Mouse (Mus musculus): ENCODE measurements around the gene Fbxl18.
"Not testable (repeated sequence)": the region's sequence is repeated elsewhere in the genome, so short reads cannot be mapped to it uniquely, and the experiment has no call there.

The Fbxl18 gene

GRCm38 (mm10) chr5:142899932-142900533 lies 4.8 kb upstream of the Fbxl18 start:
- DNase-seq (ENCODE audit: low read depth, low spot score): no peak

- no peak for DNase-seq (ENCODE audit: low read depth, low spot score)
Measured at GRCm38 (mm10) chr5:142899057-142899601, 3.9 kb upstream of the Fbxl18 start.

- no peak for DNase-seq (ENCODE audit: low read depth, low spot score)
Measured at GRCm38 (mm10) chr5:142898316-142898715, 3.1 kb upstream of the Fbxl18 start.

- DNase-seq (ENCODE audit: low read depth, low spot score): no peak
Measured at GRCm38 (mm10) chr5:142897568-142898248, 2.5 kb upstream of the Fbxl18 start.

- DNase-seq (ENCODE audit: low read depth, low spot score): no peak
Measured at GRCm38 (mm10) chr5:142896713-142897112, 1.5 kb upstream of the Fbxl18 start.

GRCm38 (mm10) chr5:142896192-142896591 lies 971 bp upstream of the Fbxl18 start:
- DNase-seq (ENCODE audit: low read depth, low spot score): no peak

GRCm38 (mm10) chr5:142891396-142891795 lies 3.8 kb downstream of the Fbxl18 start:
- no peak for DNase-seq (ENCODE audit: low read depth, low spot score)

- DNase-seq (ENCODE audit: low read depth, low spot score): not testable (repeated sequence)
Measured at GRCm38 (mm10) chr5:142887533-142887932, 7.7 kb downstream of the Fbxl18 start.

GRCm38 (mm10) chr5:142886761-142887160 lies 8.5 kb downstream of the Fbxl18 start:
- no peak for DNase-seq (ENCODE audit: low read depth, low spot score)

- DNase-seq (ENCODE audit: low read depth, low spot score): no peak
Measured at GRCm38 (mm10) chr5:142886181-142886580, 9.0 kb downstream of the Fbxl18 start.

GRCm38 (mm10) chr5:142882471-142882870 lies 12.8 kb downstream of the Fbxl18 start:
- DNase-seq (ENCODE audit: low read depth, low spot score): no peak

- DNase-seq (ENCODE audit: low read depth, low spot score): no peak
Measured at GRCm38 (mm10) chr5:142881936-142882335, 13.3 kb downstream of the Fbxl18 start.

- no peak for DNase-seq (ENCODE audit: low read depth, low spot score)
Measured at GRCm38 (mm10) chr5:142880806-142881516, 14.3 kb downstream of the Fbxl18 start.

- DNase-seq (ENCODE audit: low read depth, low spot score): no peak
Measured at GRCm38 (mm10) chr5:142880246-142880645, 15.0 kb downstream of the Fbxl18 start.

GRCm38 (mm10) chr5:142879318-142880175 lies 15.7 kb downstream of the Fbxl18 start:
- DNase-seq (ENCODE audit: low read depth, low spot score): peak; percentile 88

- no peak for DNase-seq (ENCODE audit: low read depth, low spot score)
Measured at GRCm38 (mm10) chr5:142878570-142878969, 16.7 kb downstream of the Fbxl18 start.

GRCm38 (mm10) chr5:142877337-142878280 lies 17.6 kb downstream of the Fbxl18 start:
- DNase-seq (ENCODE audit: low read depth, low spot score): peak; percentile 82

- no peak for DNase-seq (ENCODE audit: low read depth, low spot score)
Measured at GRCm38 (mm10) chr5:142876896-142877295, 18.3 kb downstream of the Fbxl18 start.

GRCm38 (mm10) chr5:142875513-142875905 lies 19.7 kb downstream of the Fbxl18 start:
- no peak for DNase-seq (ENCODE audit: low read depth, low spot score)

- no peak for DNase-seq (ENCODE audit: low read depth, low spot score)
Measured at GRCm38 (mm10) chr5:142874791-142875512, 20.3 kb downstream of the Fbxl18 start.
